Mouse (Mus musculus): Measurements from ENCODE around the gene Dyrk3. TPM values are rescaled to one million over a fixed set of nuclear protein-coding genes. Genes with fewer than 3 reads are reported as not detected.
A peak's percentile ranks its signal among the peaks of the same experiment; 100 is the strongest.
"Not testable (repeated sequence)": the region's sequence is repeated elsewhere in the genome, so short reads cannot be mapped to it uniquely, and the experiment has no call there.

Dyrk3 gene
- polyA plus RNA-seq, 1 experiment from 2014 or later = 12.2 TPM

GRCm38 (mm10) chr1:131161091-131161490 lies 23.0 kb upstream of the Dyrk3 start:
- Histone ChIP-seq H3K4me1 (ENCODE audit: control insufficient read depth, insufficient read depth, low read depth, low read length) (no peaks in the 10 kb centered on the region), H3K9ac (ENCODE audit: low read depth, low read length) (no peak overlapping the region), H3K4me2 (ENCODE audit: low read length) (no peak overlapping the region), H3K27me3 (replicated peaks; ENCODE audit: control insufficient read depth, insufficient read depth, low read length) (no peaks in the 10 kb centered on the region), H3K4me3 (ENCODE audit: low read length) (no peak overlapping the region), H3K36me3 (ENCODE audit: control insufficient read depth, insufficient read depth, low read length) (peaks cover 37% of the 10 kb centered on the region), H3K9me3 (ENCODE audit: control insufficient read depth, low read length) (no peaks in the 10 kb centered on the region), H3K27ac (ENCODE audit: low read depth, low read length) (no peak overlapping the region)
- WGBS = 85% methylated on average over 11 of the region's 11 CpGs
- no peak for ATAC-seq

- H3K9ac ChIP-seq (ENCODE audit: low read depth, low read length); H3K4me3 ChIP-seq (ENCODE audit: low read length); H3K27ac ChIP-seq (ENCODE audit: low read depth, low read length); ATAC-seq; H3K4me2 ChIP-seq (ENCODE audit: low read length); H3K9me3 ChIP-seq (ENCODE audit: control insufficient read depth, low read length); H3K4me1 ChIP-seq (ENCODE audit: control insufficient read depth, insufficient read depth, low read depth, low read length); H3K27me3 ChIP-seq (replicated peaks; ENCODE audit: control insufficient read depth, insufficient read depth, low read length): not testable (repeated sequence)
- 95% methylated on average over 3 of the region's 3 CpGs for WGBS
- H3K36me3 ChIP-seq (ENCODE audit: control insufficient read depth, insufficient read depth, low read length) = peaks cover 36% of the 10 kb centered on the region
Measured at GRCm38 (mm10) chr1:131159573-131160327, 21.6 kb upstream of the Dyrk3 start.

GRCm38 (mm10) chr1:131155456-131155855 lies 17.3 kb upstream of the Dyrk3 start:
- no peak overlapping the region for H3K4me2 ChIP-seq (ENCODE audit: low read length)
- 56% methylated on average over 2 of the region's 2 CpGs for WGBS

GRCm38 (mm10) chr1:131153018-131153629 lies 15.0 kb upstream of the Dyrk3 start, which contains the start of gene Eif2d:
Gene Eif2d, plus strand, starts transcription at chr1:131153181.
- Histone ChIP-seq H3K27me3 (replicated peaks; ENCODE audit: control insufficient read depth, insufficient read depth, low read length) (no peaks in the 10 kb centered on the region), H3K4me2 (ENCODE audit: low read length) (peak within 1 kb of the TSS; percentile 87), H3K4me1 (ENCODE audit: control insufficient read depth, insufficient read depth, low read depth, low read length) (peaks cover 8% of the 10 kb centered on the region), H3K9me3 (ENCODE audit: control insufficient read depth, low read length) (no peaks in the 10 kb centered on the region), H3K9ac (ENCODE audit: low read depth, low read length) (peak within 1 kb of the TSS; percentile 82), H3K4me3 (ENCODE audit: low read length) (peak within 1 kb of the TSS; percentile 75), H3K27ac (ENCODE audit: low read depth, low read length) (peak within 1 kb of the TSS; percentile 61), H3K36me3 (ENCODE audit: control insufficient read depth, insufficient read depth, low read length) (peaks cover 2% of the 10 kb centered on the region; the same call in 1 of the 2 replicates)
- under 1% methylated on average over 27 of the region's 27 CpGs for WGBS
- ATAC-seq = peak; percentile 99

More at GRCm38 (mm10) chr1:131155456-131155855, 17.3 kb upstream of the Dyrk3 start:
- peaks cover 8% of the 10 kb centered on the region for H3K4me1 ChIP-seq (ENCODE audit: control insufficient read depth, insufficient read depth, low read depth, low read length)
- H3K9me3 ChIP-seq (ENCODE audit: control insufficient read depth, low read length) = no peaks in the 10 kb centered on the region
- H3K36me3 ChIP-seq (ENCODE audit: control insufficient read depth, insufficient read depth, low read length) = peaks cover 12% of the 10 kb centered on the region
- H3K4me3 ChIP-seq (ENCODE audit: low read length) = no peak overlapping the region
- H3K9ac ChIP-seq (ENCODE audit: low read depth, low read length) = no peak overlapping the region
- H3K27me3 ChIP-seq (replicated peaks; ENCODE audit: control insufficient read depth, insufficient read depth, low read length) = no peaks in the 10 kb centered on the region
- no peak for ATAC-seq
- no peak overlapping the region for H3K27ac ChIP-seq (ENCODE audit: low read depth, low read length)

DNA sequence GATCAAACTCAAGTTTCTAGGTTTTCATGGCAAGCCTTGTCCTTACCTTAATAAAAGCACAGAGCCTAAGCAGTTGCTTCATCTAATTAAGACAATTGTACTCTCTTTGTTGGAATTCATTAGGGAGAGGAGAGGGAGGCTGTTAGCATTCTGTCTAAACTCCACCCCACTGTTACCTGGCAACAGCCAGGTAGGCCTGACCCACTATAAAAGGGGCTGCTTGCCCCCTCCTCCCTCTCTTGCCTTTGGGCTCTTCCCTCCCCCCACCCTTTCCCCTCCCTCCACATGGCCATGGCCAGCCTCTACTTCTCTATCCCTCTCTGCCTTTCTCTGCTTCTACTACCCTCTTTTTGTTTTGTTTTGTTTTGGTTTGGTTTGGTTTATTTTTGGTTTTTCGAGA lies 11.4 kb upstream of the Dyrk3 start:
- Histone ChIP-seq H3K36me3 (ENCODE audit: control insufficient read depth, insufficient read depth, low read length) (no peaks in the 10 kb centered on the region), H3K27me3 (replicated peaks; ENCODE audit: control insufficient read depth, insufficient read depth, low read length) (no peaks in the 10 kb centered on the region), H3K4me3 (ENCODE audit: low read length) (no peak overlapping the region), H3K9me3 (ENCODE audit: control insufficient read depth, low read length) (no peaks in the 10 kb centered on the region), H3K4me1 (ENCODE audit: control insufficient read depth, insufficient read depth, low read depth, low read length) (peaks cover 8% of the 10 kb centered on the region), H3K27ac (ENCODE audit: low read depth, low read length) (no peak overlapping the region), H3K4me2 (ENCODE audit: low read length) (no peak overlapping the region), H3K9ac (ENCODE audit: low read depth, low read length) (no peak overlapping the region)
- no peak for ATAC-seq
- 78% methylated on average over 1 of the region's 1 CpGs for WGBS

- Histone ChIP-seq H3K9ac (ENCODE audit: low read depth, low read length) (no peak overlapping the region), H3K4me1 (ENCODE audit: control insufficient read depth, insufficient read depth, low read depth, low read length) (no peaks in the 10 kb centered on the region), H3K27me3 (replicated peaks; ENCODE audit: control insufficient read depth, insufficient read depth, low read length) (no peaks in the 10 kb centered on the region), H3K9me3 (ENCODE audit: control insufficient read depth, low read length) (no peaks in the 10 kb centered on the region), H3K36me3 (ENCODE audit: control insufficient read depth, insufficient read depth, low read length) (no peaks in the 10 kb centered on the region), H3K4me3 (ENCODE audit: low read length) (no peak overlapping the region), H3K4me2 (ENCODE audit: low read length) (no peak overlapping the region), H3K27ac (ENCODE audit: low read depth, low read length) (no peak overlapping the region)
- WGBS = 89% methylated on average over 3 of the region's 3 CpGs
- no peak for ATAC-seq
Measured at GRCm38 (mm10) chr1:131146181-131146614, 8.1 kb upstream of the Dyrk3 start.

GRCm38 (mm10) chr1:131145222-131145621 lies 7.1 kb upstream of the Dyrk3 start:
- not testable (repeated sequence) for ATAC-seq; H3K27me3 ChIP-seq (replicated peaks; ENCODE audit: control insufficient read depth, insufficient read depth, low read length); H3K27ac ChIP-seq (ENCODE audit: low read depth, low read length); H3K9me3 ChIP-seq (ENCODE audit: control insufficient read depth, low read length); H3K4me1 ChIP-seq (ENCODE audit: control insufficient read depth, insufficient read depth, low read depth, low read length); H3K4me2 ChIP-seq (ENCODE audit: low read length); H3K36me3 ChIP-seq (ENCODE audit: control insufficient read depth, insufficient read depth, low read length); H3K4me3 ChIP-seq (ENCODE audit: low read length); H3K9ac ChIP-seq (ENCODE audit: low read depth, low read length)
- WGBS = 89% methylated on average over 3 of the region's 3 CpGs

- H3K4me3 ChIP-seq (ENCODE audit: low read length) = no peak overlapping the region
- H3K9ac ChIP-seq (ENCODE audit: low read depth, low read length) = no peak overlapping the region
- H3K27me3 ChIP-seq (replicated peaks; ENCODE audit: control insufficient read depth, insufficient read depth, low read length) = no peaks in the 10 kb centered on the region
- no peak overlapping the region for H3K4me2 ChIP-seq (ENCODE audit: low read length)
- no peak overlapping the region for H3K27ac ChIP-seq (ENCODE audit: low read depth, low read length)
- H3K4me1 ChIP-seq (ENCODE audit: control insufficient read depth, insufficient read depth, low read depth, low read length) = peaks cover 4% of the 10 kb centered on the region; the same call in 1 of the 2 replicates
- ATAC-seq = no peak
- H3K36me3 ChIP-seq (ENCODE audit: control insufficient read depth, insufficient read depth, low read length) = no peaks in the 10 kb centered on the region
- H3K9me3 ChIP-seq (ENCODE audit: control insufficient read depth, low read length) = no peaks in the 10 kb centered on the region
- WGBS = 97% methylated on average over 1 of the region's 1 CpGs
Measured at GRCm38 (mm10) chr1:131142472-131142871, 4.3 kb upstream of the Dyrk3 start.

DNA sequence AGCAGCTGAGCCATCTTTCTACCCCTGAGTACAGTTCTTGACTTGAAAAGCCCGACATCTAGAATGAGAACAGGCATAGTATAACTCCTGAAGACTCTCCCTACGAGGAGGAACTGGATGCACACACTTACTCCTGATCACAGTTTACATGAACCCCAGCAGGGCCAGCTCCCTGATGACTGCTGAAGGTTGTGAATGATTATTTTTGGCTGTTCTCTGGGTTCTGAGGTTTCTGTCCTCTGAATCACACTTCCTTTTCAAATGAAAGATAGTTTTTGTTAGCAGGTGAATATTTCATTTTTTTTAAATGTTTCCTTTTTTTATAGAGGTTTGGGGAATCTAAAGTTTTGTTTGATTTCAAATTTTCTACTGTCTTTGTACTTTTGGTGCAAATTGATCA lies 3.3 kb upstream of the Dyrk3 start:
- no peak for ATAC-seq
- Histone ChIP-seq H3K9me3 (ENCODE audit: control insufficient read depth, low read length) (no peaks in the 10 kb centered on the region), H3K4me1 (ENCODE audit: control insufficient read depth, insufficient read depth, low read depth, low read length) (peaks cover 6% of the 10 kb centered on the region), H3K4me3 (ENCODE audit: low read length) (no peak overlapping the region), H3K9ac (ENCODE audit: low read depth, low read length) (no peak overlapping the region), H3K27me3 (replicated peaks; ENCODE audit: control insufficient read depth, insufficient read depth, low read length) (no peaks in the 10 kb centered on the region), H3K27ac (ENCODE audit: low read depth, low read length) (no peak overlapping the region), H3K36me3 (ENCODE audit: control insufficient read depth, insufficient read depth, low read length) (no peaks in the 10 kb centered on the region), H3K4me2 (ENCODE audit: low read length) (no peak overlapping the region)
- 76% methylated on average over 2 of the region's 2 CpGs for WGBS
